Mouse (Mus musculus) erythroblast, embryonic 14.5 days (primary cell): ENCODE data around the gene Pole. TPM values are rescaled to one million over a fixed set of nuclear protein-coding genes. Genes with fewer than 3 reads are reported as not detected.

Experiments
- H3K27me3 ChIP-seq: 2 replicates; pipeline ENCODE4 v1.6.1; 2012; ENCODE audit warnings: inconsistent platforms; ENCODE audit not compliant: control insufficient read depth
- H3K36me3 ChIP-seq: 2 replicates; pipeline ENCODE4 v1.6.1; 2012; ENCODE audit warnings: mild to moderate bottlenecking, inconsistent platforms; ENCODE audit not compliant: control insufficient read depth
- H3K4me1 ChIP-seq: 2 replicates; pipeline ENCODE4 v1.6.1; 2012; ENCODE audit warnings: inconsistent platforms; ENCODE audit not compliant: control insufficient read depth
- H3K4me3 ChIP-seq: replicated peaks from 2 replicates; pipeline ENCODE3; 2012; ENCODE audit warnings: moderate library complexity, mild to moderate bottlenecking, inconsistent platforms
- H3K9me3 ChIP-seq: 2 replicates; pipeline ENCODE4 v1.6.1; 2012; ENCODE audit warnings: low read length, inconsistent platforms, mixed read lengths; ENCODE audit not compliant: control insufficient read depth
- GATA1 ChIP-seq: IDR thresholded peaks from 2 replicates; pipeline ENCODE4 v1.6.1; 2012; ENCODE audit warnings: low read length, inconsistent platforms, mixed read lengths
- TAL1 ChIP-seq: IDR thresholded peaks from 3 replicates; pipeline ENCODE4 v1.6.1; 2012; ENCODE audit warnings: low read length, inconsistent platforms, mixed read lengths
- polyA plus RNA-seq: library from polyadenylated mRNA; stranded (reverse); fragments of >175 nt; gene quantifications from 2 replicates; pipeline ENCODE4 v1.2.3, GENCODE M21; 2012

The Pole gene
- polyA plus RNA-seq, 1 experiment: 1.5 TPM

DNA sequence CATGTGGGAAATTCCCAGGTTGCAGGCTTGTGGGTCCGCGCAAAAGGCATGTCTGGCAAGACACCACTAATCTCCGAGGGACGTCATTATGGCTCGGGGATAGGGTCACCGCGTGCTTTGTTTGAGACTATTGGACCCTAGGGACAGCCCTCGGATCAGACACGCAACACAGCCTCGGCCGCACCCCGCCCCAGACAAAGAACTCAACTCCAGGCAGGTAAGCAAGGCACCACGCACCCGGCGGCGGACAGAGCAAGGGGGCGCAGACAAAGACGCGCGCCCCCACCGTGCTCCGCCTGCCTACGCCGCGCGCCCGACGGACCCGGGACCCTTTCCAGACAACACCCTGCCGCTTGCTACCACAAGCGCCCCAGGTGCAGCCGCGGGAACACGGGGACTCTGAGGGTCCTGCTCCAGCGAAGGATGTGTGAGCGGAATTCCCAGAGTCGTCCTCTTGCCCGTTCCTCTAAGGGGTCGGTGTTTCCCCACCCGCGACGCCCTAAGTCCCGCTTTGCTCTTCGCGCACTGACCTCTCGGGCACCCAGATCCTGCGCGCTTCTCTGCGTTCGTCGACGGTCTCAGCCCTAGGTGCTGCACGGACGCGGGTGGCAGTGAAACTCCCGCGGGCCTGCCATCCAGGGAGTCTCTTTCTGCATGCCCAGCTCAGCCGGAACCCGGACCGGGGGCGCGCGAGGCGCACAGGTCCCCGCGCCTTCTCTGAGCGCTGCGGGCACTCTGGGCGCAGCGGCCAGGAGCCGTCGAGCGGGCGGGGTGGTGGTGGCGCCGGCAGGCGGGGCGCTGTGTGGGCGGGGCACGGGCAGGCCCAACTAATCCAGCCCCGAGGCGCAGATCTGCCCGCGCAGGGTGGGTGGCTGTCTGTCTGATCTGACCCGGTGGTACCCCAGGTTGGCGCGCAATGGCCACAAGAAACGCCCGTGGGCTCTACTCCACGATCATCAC lies 100.5 kb downstream of the Pole start:
- TF ChIP-seq GATA1 (no peak), TAL1 (no peak)
- Histone ChIP-seq H3K4me1 (peaks cover 13% of the 10 kb centered on the region), H3K27me3 (peaks cover 21% of the 10 kb centered on the region), H3K36me3 (no peaks in the 10 kb centered on the region; the same call in 1 of the 2 replicates), H3K9me3 (no peaks in the 10 kb centered on the region), H3K4me3 (peak overlapping the region; percentile 52)

Other genes starting within 250 kb of the Pole start
- not detected in 2 replicates for gene Gm17655, start 213.8 kb upstream of the Pole start, polyA plus RNA-seq
- gene Gm35315, start 191.9 kb upstream of the Pole start, polyA plus RNA-seq: 0.02 TPM in 1 of 2 replicates, not detected in the other
- 0.03 TPM in 1 of 2 replicates, not detected in the other for gene Plcxd1, start 186.3 kb upstream of the Pole start, polyA plus RNA-seq
- gene Gtpbp6, start 178.1 kb upstream of the Pole start, polyA plus RNA-seq: 2.2 and 2.8 TPM in 2 replicates
- gene Zfp605, start 176.2 kb upstream of the Pole start, polyA plus RNA-seq: 0.01 and 0.02 TPM in 2 replicates
- 2.5 and 4.0 TPM in 2 replicates for gene Chfr, start 150.5 kb upstream of the Pole start, polyA plus RNA-seq
- gene Golga3, start 109.6 kb upstream of the Pole start, polyA plus RNA-seq: 0.05 and 0.09 TPM in 2 replicates
- 0.27 TPM in 2 replicates for gene Ankle2, start 55.3 kb upstream of the Pole start, polyA plus RNA-seq
- gene Pgam5, start 16.4 kb upstream of the Pole start, polyA plus RNA-seq: 0.82 and 1.2 TPM in 2 replicates
- gene Pxmp2, start 120 bp upstream of the Pole start, polyA plus RNA-seq: 2.8 and 4.4 TPM in 2 replicates
- gene P2rx2, start 56.9 kb downstream of the Pole start, polyA plus RNA-seq: not detected in 2 replicates
- gene Lrcol1, start 58.4 kb downstream of the Pole start, polyA plus RNA-seq: not detected in 2 replicates
- 10.6 and 11.5 TPM in 2 replicates for gene Fbrsl1, start 162.2 kb downstream of the Pole start, polyA plus RNA-seq